Mouse (Mus musculus) MEL (cell line): ENCODE measurements around the gene Arhgef3. TPM values are rescaled to one million over a fixed set of nuclear protein-coding genes. Genes with fewer than 3 reads are reported as not detected.

Experiments used
- DNase-seq: peaks from one replicate; pipeline ENCODE4 v3.0.0; 2011; ENCODE audit warnings: low read depth, low spot score
- H3K27ac ChIP-seq: 2 replicates; pipeline ENCODE4 v1.5.1; 2012; ENCODE audit warnings: low read depth, mild to moderate bottlenecking, control low read depth, low read length, moderate library complexity; ENCODE audit not compliant: control insufficient read depth
- H3K27me3 ChIP-seq, 2 experiments: fragments of 150-350 bp in 1 of 2; sonication (generic) in 1 of 2; 2 replicates each; pipeline ENCODE4 v1.6.1; 2012; ENCODE audit warnings: low read length in 2 of 2, mild to moderate bottlenecking in 2 of 2, improper control_type of control experiment in 1 of 2, moderate library complexity in 1 of 2; ENCODE audit not compliant: insufficient read depth in 2 of 2, control insufficient read depth in 1 of 2
- H3K36me3 ChIP-seq, 2 experiments: 2 replicates each; pipeline ENCODE4 v1.6.1; 2012 to 2014; ENCODE audit warnings: low read length in 2 of 2, improper control_type of control experiment in 1 of 2, inconsistent platforms in 1 of 2, mild to moderate bottlenecking in 1 of 2; ENCODE audit not compliant: insufficient read depth in 2 of 2, control insufficient read depth in 1 of 2
- H3K4me1 ChIP-seq, 2 experiments: fragments of 150-350 bp in 1 of 2; sonication (generic) in 1 of 2; 2 replicates each; pipeline ENCODE4 v1.6.1; 2012; ENCODE audit warnings: low read length in 2 of 2, improper control_type of control experiment in 1 of 2, mild to moderate bottlenecking in 1 of 2; ENCODE audit not compliant: insufficient read depth in 2 of 2, control insufficient read depth in 1 of 2
- H3K4me3 ChIP-seq, 2 experiments: fragments of 150-350 bp in 1 of 2; sonication (generic) in 1 of 2; 2 replicates each; pipeline ENCODE4 v1.5.1; 2012; ENCODE audit warnings: low read depth in 2 of 2, low read length in 2 of 2, mild to moderate bottlenecking in 2 of 2, moderate library complexity in 2 of 2, control low read depth in 1 of 2, improper control_type of control experiment in 1 of 2; ENCODE audit not compliant: control insufficient read depth in 1 of 2, insufficient read depth in 1 of 2
- H3K79me2 ChIP-seq: 2 replicates; pipeline ENCODE4 v1.6.1; 2012; ENCODE audit warnings: mild to moderate bottlenecking, low read length, moderate library complexity; ENCODE audit not compliant: control insufficient read depth, poor library complexity, insufficient read depth
- H3K9ac ChIP-seq: 2 replicates; pipeline ENCODE4 v1.6.1; 2012; ENCODE audit warnings: low read depth, mild to moderate bottlenecking, control low read depth, low read length, moderate library complexity; ENCODE audit not compliant: control insufficient read depth, poor library complexity, severe bottlenecking
- H3K9me3 ChIP-seq: fragments of 150-350 bp; sonication (generic); replicated peaks from 2 replicates; pipeline ENCODE4 v1.6.1; 2012; ENCODE audit warnings: mild to moderate bottlenecking, low read length, improper control_type of control experiment, moderate library complexity; ENCODE audit not compliant: insufficient read depth
- CHD1 ChIP-seq: IDR thresholded peaks from 2 replicates; pipeline ENCODE4 v1.6.1; 2012; ENCODE audit warnings: low read depth, mild to moderate bottlenecking, inconsistent platforms, low read length, improper control_type of control experiment
- CHD2 ChIP-seq: IDR thresholded peaks from 2 replicates; pipeline ENCODE4 v1.6.1; 2011; ENCODE audit warnings: low read length, improper control_type of control experiment
- CTCF ChIP-seq, 3 experiments: IDR thresholded peaks in 2 of 3; conservative IDR thresholded peaks in 1 of 3; 2 replicates each; pipeline ENCODE4 v1.5.1; 2011 to 2012; ENCODE audit warnings: low read length in 3 of 3, low read depth in 2 of 3, mild to moderate bottlenecking in 2 of 3, improper control_type of control experiment in 1 of 3, inconsistent platforms in 1 of 3, mixed read lengths in 1 of 3, moderate library complexity in 1 of 3; ENCODE audit not compliant: control insufficient read depth in 1 of 3, insufficient read depth in 1 of 3, poor library complexity in 1 of 3, severe bottlenecking in 1 of 3
- E2F4 ChIP-seq: IDR thresholded peaks from 2 replicates; pipeline ENCODE4 v1.6.1; 2011; ENCODE audit warnings: low read depth, low read length, improper control_type of control experiment, borderline replicate concordance
- ELF1 ChIP-seq: IDR thresholded peaks from 2 replicates; pipeline ENCODE4 v1.6.1; 2014; ENCODE audit warnings: low read depth, mild to moderate bottlenecking, inconsistent platforms, low read length, improper control_type of control experiment, moderate library complexity
- GABPA ChIP-seq: IDR thresholded peaks from 2 replicates; pipeline ENCODE4 v1.6.1; 2012; ENCODE audit warnings: low read depth, mild to moderate bottlenecking, inconsistent platforms, low read length, improper control_type of control experiment, moderate library complexity
- GATA1 ChIP-seq: IDR thresholded peaks from 2 replicates; pipeline ENCODE4 v1.6.1; 2011; ENCODE audit warnings: low read depth, low read length, improper control_type of control experiment
- MAX ChIP-seq: IDR thresholded peaks from 2 replicates; pipeline ENCODE4 v1.6.1; 2011; ENCODE audit warnings: low read length, improper control_type of control experiment
- MAZ ChIP-seq: IDR thresholded peaks from 2 replicates; pipeline ENCODE4 v1.6.1; 2012; ENCODE audit warnings: low read depth, mild to moderate bottlenecking, inconsistent platforms, low read length, improper control_type of control experiment
- MXI1 ChIP-seq: IDR thresholded peaks from 2 replicates; pipeline ENCODE4 v1.6.1; 2011; ENCODE audit warnings: mild to moderate bottlenecking, low read depth, low read length, improper control_type of control experiment
- POLR2A ChIP-seq, 2 experiments: IDR thresholded peaks; 2 replicates each; pipeline ENCODE4 v1.6.1; 2011 to 2012; ENCODE audit warnings: low read length in 2 of 2, mild to moderate bottlenecking in 2 of 2, control low read depth in 1 of 2, improper control_type of control experiment in 1 of 2, low read depth in 1 of 2, moderate library complexity in 1 of 2; ENCODE audit not compliant: control insufficient read depth in 1 of 2, insufficient read depth in 1 of 2, poor library complexity in 1 of 2
- POLR2AphosphoS2 ChIP-seq: IDR thresholded peaks from 2 replicates; pipeline ENCODE4 v1.6.1; 2011; ENCODE audit warnings: low read length, improper control_type of control experiment
- RAD21 ChIP-seq: IDR thresholded peaks from 2 replicates; pipeline ENCODE4 v1.6.1; 2011; ENCODE audit warnings: mild to moderate bottlenecking, low read depth, low read length, improper control_type of control experiment
- RCOR1 ChIP-seq: IDR thresholded peaks from 2 replicates; pipeline ENCODE4 v1.6.1; 2012; ENCODE audit warnings: low read depth, mild to moderate bottlenecking, inconsistent platforms, low read length, improper control_type of control experiment
- SIN3A ChIP-seq: IDR thresholded peaks from 2 replicates; pipeline ENCODE4 v1.6.1; 2012; ENCODE audit warnings: low read length, improper control_type of control experiment, inconsistent platforms
- TBP ChIP-seq: IDR thresholded peaks from 2 replicates; pipeline ENCODE4 v1.8.0; 2011; ENCODE audit warnings: low read depth, low read length, improper control_type of control experiment
- TCF12 ChIP-seq: IDR thresholded peaks from 2 replicates; pipeline ENCODE4 v1.6.1; 2014; ENCODE audit warnings: low read depth, mild to moderate bottlenecking, inconsistent platforms, low read length, improper control_type of control experiment, moderate library complexity
- UBTF ChIP-seq: IDR thresholded peaks from 2 replicates; pipeline ENCODE4 v1.6.1; 2012; ENCODE audit warnings: low read depth, mild to moderate bottlenecking, inconsistent platforms, low read length, improper control_type of control experiment, moderate library complexity, borderline replicate concordance; ENCODE audit not compliant: insufficient read depth
- USF1 ChIP-seq: IDR thresholded peaks from 2 replicates; pipeline ENCODE4 v1.6.1; 2014; ENCODE audit warnings: low read depth, mild to moderate bottlenecking, inconsistent platforms, low read length, improper control_type of control experiment, moderate library complexity
- ZC3H11A ChIP-seq: IDR thresholded peaks from 2 replicates; pipeline ENCODE4 v1.6.1; 2012; ENCODE audit warnings: low read depth, mild to moderate bottlenecking, inconsistent platforms, low read length, improper control_type of control experiment
- ZMIZ1 ChIP-seq: IDR thresholded peaks from 2 replicates; pipeline ENCODE4 v1.6.1; 2012; ENCODE audit warnings: low read depth, mild to moderate bottlenecking, inconsistent platforms, low read length, improper control_type of control experiment, moderate library complexity
- polyA plus RNA-seq, 2 experiments: library from polyadenylated mRNA; stranded (reverse) in 1 of 2; unstranded in 1 of 2; fragments of >175 nt in 1 of 2; fragments of >200 nt in 1 of 2; gene quantifications; 2 replicates each; pipeline versions ENCODE4 v1.2.1 to v1.2.4; 2012; ENCODE audit warnings: low replicate concordance in 2 of 2, low read depth in 1 of 2; ENCODE audit not compliant: insufficient read length in 2 of 2, insufficient read depth in 1 of 2, missing spikeins in 1 of 2
- total RNA-seq: library from RNA; depleted of rRNA; stranded (reverse); fragments of 300-350 nt; gene quantifications from 2 replicates; pipeline ENCODE4 v1.2.3, GENCODE M21; 2012

The Arhgef3 gene
- total and polyA plus RNA-seq, 3 experiments = 2.1 to 2.7 TPM; not detected in 1

- no peaks in the 10 kb centered on the region for H3K4me1 ChIP-seq
- DNase-seq = no peak
- H3K36me3 ChIP-seq = no peaks in the 10 kb centered on the region
- peaks cover 0 to 6% of the 10 kb centered on the region in 2 experiments; a peak in 2 of 4 replicates for H3K27me3 ChIP-seq
- H3K9me3 ChIP-seq = no peaks in the 10 kb centered on the region
- H3K9ac ChIP-seq = no peak overlapping the region
- no peak overlapping the region for H3K27ac ChIP-seq
- H3K79me2 ChIP-seq = no peaks in the 10 kb centered on the region
- TF ChIP-seq TBP = no peak
- TF ChIP-seq RAD21 = no peak
- no peak for TF ChIP-seq ZMIZ1
- TF ChIP-seq SIN3A = no peak
- TF ChIP-seq CTCF (IDR thresholded peaks at IDR 0.05 in 2 of 3, conservative IDR thresholded peaks at IDR 0.05 in 1 of 3; ENCODE audit: control insufficient read depth in 1 of 3, insufficient read depth in 1 of 3, low read depth in 2 of 3, low read length in 3 of 3, poor library complexity in 1 of 3, severe bottlenecking in 1 of 3) = no peak
- no peak for TF ChIP-seq RCOR1
- TF ChIP-seq ELF1 = no peak
- TF ChIP-seq E2F4 = no peak
- TF ChIP-seq USF1 = no peak
- no peak for TF ChIP-seq GABPA
- no peak for TF ChIP-seq GATA1
- TF ChIP-seq ZC3H11A = no peak
- TF ChIP-seq MAZ = no peak
- TF ChIP-seq TCF12 = no peak
- TF ChIP-seq UBTF = no peak
- no peak for TF ChIP-seq POLR2AphosphoS2
- no peak for TF ChIP-seq POLR2A (IDR thresholded peaks at IDR 0.05; ENCODE audit: control insufficient read depth in 1 of 2, insufficient read depth in 1 of 2, low read depth in 1 of 2, low read length in 2 of 2, poor library complexity in 1 of 2)
- no peak for TF ChIP-seq MAX
- no peak for TF ChIP-seq MXI1
- no peak for TF ChIP-seq CHD2
- H3K4me3 ChIP-seq = no peak overlapping the region
Observed at GRCm38 (mm10) chr14:27069434-27070097, 45.1 kb upstream of the Arhgef3 start.

- no peak overlapping the region for H3K9ac ChIP-seq
Observed at GRCm38 (mm10) chr14:27070128-27070527, 44.6 kb upstream of the Arhgef3 start.

More at GRCm38 (mm10) chr14:27070128-27070527, 44.6 kb upstream of the Arhgef3 start:
- no peaks in the 10 kb centered on the region for H3K36me3 ChIP-seq
- H3K4me3 ChIP-seq = no peak overlapping the region
- H3K9me3 ChIP-seq = no peaks in the 10 kb centered on the region
- H3K27me3 ChIP-seq = peaks cover 0 to 6% of the 10 kb centered on the region in 2 experiments; a peak in 2 of 4 replicates
- no peaks in the 10 kb centered on the region for H3K79me2 ChIP-seq
- TF ChIP-seq RAD21 (no peak), SIN3A (no peak), CHD1 (no peak), GABPA (no peak), ZMIZ1 (no peak), MXI1 (no peak)
- H3K4me1 ChIP-seq = no peaks in the 10 kb centered on the region
- DNase-seq = no peak
- no peak overlapping the region for H3K27ac ChIP-seq
